Mouse (Mus musculus): ENCODE results near the gene Atr.

Gene Atr

GRCm38 (mm10) chr9:95857414-95858026 lies at the start of gene Atr:
TSS of gene Atr (plus strand) at chr9:95857597.
- WGBS = under 1% methylated on average over 69 of the region's 69 CpGs

GRCm38 (mm10) chr9:95809596-95809995 lies 47.8 kb upstream of the Atr start:
- WGBS = 72% methylated on average over 4 of the region's 4 CpGs

- 95% methylated on average over 4 of the region's 4 CpGs for WGBS
Observed at GRCm38 (mm10) chr9:95811817-95812216, 45.6 kb upstream of the Atr start.

GRCm38 (mm10) chr9:95813721-95814531 lies 43.5 kb upstream of the Atr start:
- 67% methylated on average over 20 of the region's 20 CpGs for WGBS

- WGBS = 73% methylated on average over 11 of the region's 11 CpGs
Observed at GRCm38 (mm10) chr9:95815015-95815673, 42.3 kb upstream of the Atr start.

- WGBS = 76% methylated on average over 4 of the region's 4 CpGs
Observed at GRCm38 (mm10) chr9:95815706-95816105, 41.7 kb upstream of the Atr start.

- 35% methylated on average over 7 of the region's 7 CpGs for WGBS
Observed at GRCm38 (mm10) chr9:95822531-95822930, 34.9 kb upstream of the Atr start.

GRCm38 (mm10) chr9:95827565-95827964 lies 29.8 kb upstream of the Atr start:
- WGBS = 72% methylated on average over 5 of the region's 5 CpGs

GRCm38 (mm10) chr9:95832758-95833157 lies 24.6 kb upstream of the Atr start:
- WGBS = 92% methylated on average over 3 of the region's 3 CpGs

- WGBS = 51% methylated on average over 3 of the region's 3 CpGs
Observed at GRCm38 (mm10) chr9:95834799-95835198, 22.6 kb upstream of the Atr start.

GRCm38 (mm10) chr9:95835741-95836140 lies 21.7 kb upstream of the Atr start:
- 94% methylated on average over 10 of the region's 10 CpGs for WGBS

GRCm38 (mm10) chr9:95839424-95839823 lies 18.0 kb upstream of the Atr start:
- WGBS = 82% methylated on average over 3 of the region's 3 CpGs

- under 1% methylated on average over 46 of the region's 46 CpGs for WGBS
Observed at GRCm38 (mm10) chr9:95844825-95845460, 12.5 kb upstream of the Atr start, which contains the start of gene Pls1. TSS of gene Pls1 (minus strand) at chr9:95845311.

GRCm38 (mm10) chr9:95845711-95846110 lies 11.7 kb upstream of the Atr start:
- WGBS = 72% methylated on average over 4 of the region's 4 CpGs

- 60% methylated on average over 11 of the region's 11 CpGs for WGBS
Observed at GRCm38 (mm10) chr9:95851671-95852070, 5.7 kb upstream of the Atr start.

- WGBS = 26% methylated on average over 4 of the region's 4 CpGs
Observed at GRCm38 (mm10) chr9:95852896-95853295, 4.5 kb upstream of the Atr start.

- 94% methylated on average over 2 of the region's 2 CpGs for WGBS
Observed at GRCm38 (mm10) chr9:95854891-95855290, 2.5 kb upstream of the Atr start.

- WGBS = 91% methylated on average over 4 of the region's 4 CpGs
Observed at GRCm38 (mm10) chr9:95856004-95856403, 1.4 kb upstream of the Atr start.

- WGBS = 0% methylated on average over 31 of the region's 31 CpGs
Observed at GRCm38 (mm10) chr9:95858027-95858570, 702 bp downstream of the Atr start.

GRCm38 (mm10) chr9:95878246-95878645 lies 20.8 kb downstream of the Atr start:
- WGBS = 92% methylated on average over 5 of the region's 5 CpGs

GRCm38 (mm10) chr9:95882751-95883150 lies 25.4 kb downstream of the Atr start:
- 91% methylated on average over 2 of the region's 2 CpGs for WGBS

- 72% methylated on average over 5 of the region's 5 CpGs for WGBS
Observed at GRCm38 (mm10) chr9:95897392-95897791, 40.0 kb downstream of the Atr start.
